Mouse (Mus musculus) ES-E14 (cell line): Measurements from ENCODE around the gene Slco2b1.

Experiments
- MAFK ChIP-seq: IDR thresholded peaks from 2 replicates; pipeline ENCODE4 v1.6.1; 2014; ENCODE audit warnings: mild to moderate bottlenecking, low read depth, low read length, inconsistent platforms; ENCODE audit not compliant: insufficient read depth
- ZNF384 ChIP-seq: IDR thresholded peaks from 2 replicates; pipeline ENCODE4 v1.6.1; 2012; ENCODE audit warnings: low read depth, low read length, inconsistent platforms

DNA sequence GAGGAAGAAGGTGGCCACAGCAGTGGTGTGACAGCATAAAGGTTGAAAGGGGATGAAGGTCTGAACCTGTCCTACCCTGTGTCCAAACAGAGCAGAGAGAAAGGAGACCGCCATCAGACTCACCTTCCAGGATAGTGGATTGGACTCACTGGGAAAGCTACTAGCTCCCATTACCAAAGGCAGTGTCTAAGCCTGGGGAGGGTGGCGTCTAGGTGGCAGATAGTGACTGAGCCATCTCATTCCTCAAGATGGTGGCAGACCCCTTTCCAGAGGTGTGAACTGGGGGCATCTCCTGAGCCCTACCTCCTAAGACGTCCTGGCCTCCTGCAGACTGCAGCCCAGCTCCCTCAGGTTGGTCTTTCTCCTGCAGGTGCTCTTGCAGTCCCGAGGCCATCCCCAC, 10.5 kb downstream of the Slco2b1 start:
- no peak for TF ChIP-seq MAFK
- TF ChIP-seq ZNF384, result no peak
